Mouse (Mus musculus): Measurements from ENCODE around the gene Lnpk. TPM values are rescaled to one million over a fixed set of nuclear protein-coding genes. Genes with fewer than 3 reads are reported as not detected.

The Lnpk gene
- polyA plus RNA-seq, 1 experiment from 2014 or later: 45.2 TPM

GRCm38 (mm10) chr2:74597169-74597568 is 17.9 kb upstream of the Lnpk start:
- Histone ChIP-seq H3K27ac (ENCODE audit: low read depth, low read length) (no peak overlapping the region), H3K9me3 (ENCODE audit: control insufficient read depth, low read length) (no peaks in the 10 kb centered on the region), H3K4me1 (ENCODE audit: control insufficient read depth, insufficient read depth, low read depth, low read length) (no peaks in the 10 kb centered on the region), H3K4me2 (ENCODE audit: low read length) (no peak overlapping the region), H3K27me3 (replicated peaks; ENCODE audit: control insufficient read depth, insufficient read depth, low read length) (no peaks in the 10 kb centered on the region), H3K4me3 (ENCODE audit: low read length) (no peak overlapping the region), H3K9ac (ENCODE audit: low read depth, low read length) (no peak overlapping the region), H3K36me3 (ENCODE audit: control insufficient read depth, insufficient read depth, low read length) (no peaks in the 10 kb centered on the region)
- WGBS: 89% methylated on average over 3 of the region's 3 CpGs
- ATAC-seq: no peak

- Histone ChIP-seq H3K4me1 (ENCODE audit: control insufficient read depth, insufficient read depth, low read depth, low read length) (no peaks in the 10 kb centered on the region), H3K27ac (ENCODE audit: low read depth, low read length) (no peak overlapping the region), H3K27me3 (replicated peaks; ENCODE audit: control insufficient read depth, insufficient read depth, low read length) (no peaks in the 10 kb centered on the region), H3K36me3 (ENCODE audit: control insufficient read depth, insufficient read depth, low read length) (no peaks in the 10 kb centered on the region), H3K9me3 (ENCODE audit: control insufficient read depth, low read length) (no peaks in the 10 kb centered on the region), H3K9ac (ENCODE audit: low read depth, low read length) (no peak overlapping the region), H3K4me2 (ENCODE audit: low read length) (no peak overlapping the region), H3K4me3 (ENCODE audit: low read length) (no peak overlapping the region)
- no peak for ATAC-seq
Observed at GRCm38 (mm10) chr2:74596094-74596493, 16.9 kb upstream of the Lnpk start.

- peaks cover 11% of the 10 kb centered on the region for H3K4me1 ChIP-seq (ENCODE audit: control insufficient read depth, insufficient read depth, low read depth, low read length)
- peak overlapping the region; percentile 83 for H3K27ac ChIP-seq (ENCODE audit: low read depth, low read length)
- H3K9ac ChIP-seq (ENCODE audit: low read depth, low read length): peak overlapping the region; percentile 96
- H3K9me3 ChIP-seq (ENCODE audit: control insufficient read depth, low read length): no peaks in the 10 kb centered on the region
- peak; percentile 90 for ATAC-seq
- no peaks in the 10 kb centered on the region for H3K36me3 ChIP-seq (ENCODE audit: control insufficient read depth, insufficient read depth, low read length)
- peak overlapping the region; percentile 99 for H3K4me3 ChIP-seq (ENCODE audit: low read length)
- peak overlapping the region; percentile 64 for H3K4me2 ChIP-seq (ENCODE audit: low read length)
- no peaks in the 10 kb centered on the region for H3K27me3 ChIP-seq (replicated peaks; ENCODE audit: control insufficient read depth, insufficient read depth, low read length)
- WGBS: under 1% methylated on average over 46 of the region's 55 CpGs
Observed at GRCm38 (mm10) chr2:74578146-74578842, 941 bp downstream of the Lnpk start.

GRCm38 (mm10) chr2:74570390-74570789 is 8.8 kb downstream of the Lnpk start:
- no peak for ATAC-seq
- Histone ChIP-seq H3K4me1 (ENCODE audit: control insufficient read depth, insufficient read depth, low read depth, low read length) (no peaks in the 10 kb centered on the region), H3K27me3 (replicated peaks; ENCODE audit: control insufficient read depth, insufficient read depth, low read length) (no peaks in the 10 kb centered on the region), H3K9ac (ENCODE audit: low read depth, low read length) (no peak overlapping the region), H3K36me3 (ENCODE audit: control insufficient read depth, insufficient read depth, low read length) (no peaks in the 10 kb centered on the region), H3K9me3 (ENCODE audit: control insufficient read depth, low read length) (no peaks in the 10 kb centered on the region), H3K27ac (ENCODE audit: low read depth, low read length) (no peak overlapping the region), H3K4me3 (ENCODE audit: low read length) (no peak overlapping the region), H3K4me2 (ENCODE audit: low read length) (no peak overlapping the region)
- WGBS: 67% methylated on average over 4 of the region's 4 CpGs

- ATAC-seq: no peak
- WGBS: 86% methylated on average over 2 of the region's 2 CpGs
- H3K27ac ChIP-seq (ENCODE audit: low read depth, low read length): no peak overlapping the region
Observed at GRCm38 (mm10) chr2:74559822-74560221, 19.4 kb downstream of the Lnpk start.

GRCm38 (mm10) chr2:74559092-74559491 is 20.1 kb downstream of the Lnpk start:
- Histone ChIP-seq H3K36me3 (ENCODE audit: control insufficient read depth, insufficient read depth, low read length) (no peaks in the 10 kb centered on the region), H3K4me1 (ENCODE audit: control insufficient read depth, insufficient read depth, low read depth, low read length) (no peaks in the 10 kb centered on the region), H3K9ac (ENCODE audit: low read depth, low read length) (no peak overlapping the region), H3K4me3 (ENCODE audit: low read length) (no peak overlapping the region), H3K27ac (ENCODE audit: low read depth, low read length) (no peak overlapping the region), H3K4me2 (ENCODE audit: low read length) (no peak overlapping the region), H3K9me3 (ENCODE audit: control insufficient read depth, low read length) (no peaks in the 10 kb centered on the region), H3K27me3 (replicated peaks; ENCODE audit: control insufficient read depth, insufficient read depth, low read length) (no peaks in the 10 kb centered on the region)
- 89% methylated on average over 2 of the region's 2 CpGs for WGBS
- no peak for ATAC-seq

More at GRCm38 (mm10) chr2:74559822-74560221, 19.4 kb downstream of the Lnpk start:
- Histone ChIP-seq H3K9ac (ENCODE audit: low read depth, low read length) (no peak overlapping the region), H3K4me2 (ENCODE audit: low read length) (no peak overlapping the region), H3K9me3 (ENCODE audit: control insufficient read depth, low read length) (no peaks in the 10 kb centered on the region), H3K27me3 (replicated peaks; ENCODE audit: control insufficient read depth, insufficient read depth, low read length) (no peaks in the 10 kb centered on the region), H3K4me3 (ENCODE audit: low read length) (no peak overlapping the region), H3K4me1 (ENCODE audit: control insufficient read depth, insufficient read depth, low read depth, low read length) (no peaks in the 10 kb centered on the region), H3K36me3 (ENCODE audit: control insufficient read depth, insufficient read depth, low read length) (no peaks in the 10 kb centered on the region)

- no peak overlapping the region for H3K27ac ChIP-seq (ENCODE audit: low read depth, low read length)
- peaks cover 8% of the 10 kb centered on the region for H3K36me3 ChIP-seq (ENCODE audit: control insufficient read depth, insufficient read depth, low read length)
- H3K4me1 ChIP-seq (ENCODE audit: control insufficient read depth, insufficient read depth, low read depth, low read length): no peaks in the 10 kb centered on the region
- H3K4me2 ChIP-seq (ENCODE audit: low read length): no peak overlapping the region
- no peak overlapping the region for H3K9ac ChIP-seq (ENCODE audit: low read depth, low read length)
- 85% methylated on average over 2 of the region's 2 CpGs for WGBS
- H3K4me3 ChIP-seq (ENCODE audit: low read length): no peak overlapping the region
- H3K9me3 ChIP-seq (ENCODE audit: control insufficient read depth, low read length): peaks cover 3% of the 10 kb centered on the region; the same call in 1 of the 2 replicates
- no peak for ATAC-seq
- H3K27me3 ChIP-seq (replicated peaks; ENCODE audit: control insufficient read depth, insufficient read depth, low read length): no peaks in the 10 kb centered on the region
Observed at GRCm38 (mm10) chr2:74557451-74557850, 21.8 kb downstream of the Lnpk start.

GRCm38 (mm10) chr2:74551929-74552328 is 27.3 kb downstream of the Lnpk start:
- Histone ChIP-seq H3K36me3 (ENCODE audit: control insufficient read depth, insufficient read depth, low read length) (peaks cover 8% of the 10 kb centered on the region), H3K9ac (ENCODE audit: low read depth, low read length) (no peak overlapping the region), H3K4me2 (ENCODE audit: low read length) (no peak overlapping the region), H3K27me3 (replicated peaks; ENCODE audit: control insufficient read depth, insufficient read depth, low read length) (no peaks in the 10 kb centered on the region), H3K27ac (ENCODE audit: low read depth, low read length) (no peak overlapping the region), H3K9me3 (ENCODE audit: control insufficient read depth, low read length) (peaks cover 3% of the 10 kb centered on the region; the same call in 1 of the 2 replicates), H3K4me3 (ENCODE audit: low read length) (no peak overlapping the region), H3K4me1 (ENCODE audit: control insufficient read depth, insufficient read depth, low read depth, low read length) (no peaks in the 10 kb centered on the region)
- no peak for ATAC-seq

- Histone ChIP-seq H3K27ac (ENCODE audit: low read depth, low read length) (no peak overlapping the region), H3K4me1 (ENCODE audit: control insufficient read depth, insufficient read depth, low read depth, low read length) (no peaks in the 10 kb centered on the region), H3K27me3 (replicated peaks; ENCODE audit: control insufficient read depth, insufficient read depth, low read length) (no peaks in the 10 kb centered on the region), H3K9me3 (ENCODE audit: control insufficient read depth, low read length) (peaks cover 3% of the 10 kb centered on the region; the same call in 1 of the 2 replicates), H3K4me2 (ENCODE audit: low read length) (no peak overlapping the region), H3K36me3 (ENCODE audit: control insufficient read depth, insufficient read depth, low read length) (peaks cover 6% of the 10 kb centered on the region), H3K9ac (ENCODE audit: low read depth, low read length) (no peak overlapping the region), H3K4me3 (ENCODE audit: low read length) (no peak overlapping the region)
- 57% methylated on average over 2 of the region's 2 CpGs for WGBS
- no peak for ATAC-seq
Observed at GRCm38 (mm10) chr2:74548306-74548705, 30.9 kb downstream of the Lnpk start.
